Mouse (Mus musculus): ENCODE measurements around the gene Cdc42bpg.
A peak's percentile ranks its signal among the peaks of the same experiment; 100 is the strongest.

DNA sequence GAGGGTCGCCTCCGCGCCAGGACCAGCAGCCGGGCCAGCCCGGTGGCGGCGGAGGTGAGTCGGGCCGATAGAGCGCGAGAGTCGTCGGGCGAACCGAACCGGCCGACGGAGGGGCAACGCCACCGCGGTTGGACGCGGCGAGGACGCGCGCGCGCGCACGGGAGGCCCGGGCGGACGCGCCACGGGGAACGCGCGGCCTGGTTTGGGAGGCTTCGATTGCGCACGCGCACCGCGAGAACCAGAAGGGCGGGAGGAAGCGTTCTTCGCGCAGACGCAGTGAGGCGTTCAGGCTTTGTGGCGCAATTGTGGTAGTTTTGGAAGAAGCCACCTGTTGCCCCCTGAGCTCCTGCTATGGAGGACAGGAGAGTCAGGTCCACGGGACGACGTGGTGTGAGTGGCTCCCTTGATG, 58.1 kb downstream of the Cdc42bpg start:
- TF ChIP-seq CTCF (IDR thresholded peaks at IDR 0.05; ENCODE audit: borderline replicate concordance, insufficient read depth, low read depth, low read length) (no peak), POLR2A (IDR thresholded peaks at IDR 0.05; ENCODE audit: borderline replicate concordance, insufficient read depth, low read length) (peak; percentile 47; the same call in 1 of the 2 replicates)

Measured in cerebellum, adult 2 months (tissue).